Mouse (Mus musculus): ENCODE measurements around the gene Syne1. TPM values are rescaled to one million over a fixed set of nuclear protein-coding genes. Genes with fewer than 3 reads are reported as not detected.

Gene Syne1
- polyA plus RNA-seq, 1 experiment from 2014 or later, result 3.6 TPM

GRCm38 (mm10) chr10:5075724-5076123 lies 475.6 kb downstream of the Syne1 start:
- ATAC-seq (ENCODE audit: low FRiP score, low TSS enrichment), result no peak
- Histone ChIP-seq H3K27ac (replicated peaks) (no peak overlapping the region), H3K36me3 (ENCODE audit: control insufficient read depth, insufficient read depth, low read length) (no peaks in the 10 kb centered on the region), H3K4me2 (replicated peaks; ENCODE audit: low read depth) (no peak overlapping the region), H3K4me3 (ENCODE audit: low read depth, low read length) (no peak overlapping the region), H3K9me3 (ENCODE audit: control insufficient read depth, low read length) (no peaks in the 10 kb centered on the region), H3K4me1 (replicated peaks; ENCODE audit: control insufficient read depth, insufficient read depth) (no peaks in the 10 kb centered on the region), H3K9ac (ENCODE audit: low read length) (no peak overlapping the region), H3K27me3 (ENCODE audit: control insufficient read depth, insufficient read depth, low read length) (no peaks in the 10 kb centered on the region)
- TF ChIP-seq EP300 (optimal IDR thresholded peaks at IDR 0.05), result no peak
- 92% methylated on average over 7 of the region's 7 CpGs for WGBS
- DNase-seq (ENCODE audit: low spot score), result no peak

GRCm38 (mm10) chr10:5072054-5072453 lies 479.2 kb downstream of the Syne1 start:
- ATAC-seq (ENCODE audit: low FRiP score, low TSS enrichment) (no peak), DNase-seq (ENCODE audit: low spot score) (no peak)
- Histone ChIP-seq H3K4me1 (replicated peaks; ENCODE audit: control insufficient read depth, insufficient read depth) (no peaks in the 10 kb centered on the region), H3K9me3 (ENCODE audit: control insufficient read depth, low read length) (no peaks in the 10 kb centered on the region), H3K4me3 (ENCODE audit: low read depth, low read length) (no peak overlapping the region), H3K27me3 (ENCODE audit: control insufficient read depth, insufficient read depth, low read length) (no peaks in the 10 kb centered on the region), H3K27ac (replicated peaks) (no peak overlapping the region), H3K4me2 (replicated peaks; ENCODE audit: low read depth) (no peak overlapping the region), H3K36me3 (ENCODE audit: control insufficient read depth, insufficient read depth, low read length) (no peaks in the 10 kb centered on the region), H3K9ac (ENCODE audit: low read length) (no peak overlapping the region)
- no peak for TF ChIP-seq EP300 (optimal IDR thresholded peaks at IDR 0.05)
- no peak for TF ChIP-seq CTCF (IDR thresholded peaks at IDR 0.05; ENCODE audit: low read depth)
- WGBS, result 79% methylated on average over 8 of the region's 8 CpGs

- Histone ChIP-seq H3K27me3 (ENCODE audit: control insufficient read depth, insufficient read depth, low read length) (no peaks in the 10 kb centered on the region), H3K36me3 (ENCODE audit: control insufficient read depth, insufficient read depth, low read length) (no peaks in the 10 kb centered on the region), H3K4me2 (replicated peaks; ENCODE audit: low read depth) (no peak overlapping the region), H3K4me3 (ENCODE audit: low read depth, low read length) (no peak overlapping the region), H3K9me3 (ENCODE audit: control insufficient read depth, low read length) (no peaks in the 10 kb centered on the region), H3K4me1 (replicated peaks; ENCODE audit: control insufficient read depth, insufficient read depth) (no peaks in the 10 kb centered on the region), H3K27ac (replicated peaks) (no peak overlapping the region), H3K9ac (ENCODE audit: low read length) (no peak overlapping the region)
- TF ChIP-seq CTCF (IDR thresholded peaks at IDR 0.05; ENCODE audit: low read depth) (no peak), EP300 (optimal IDR thresholded peaks at IDR 0.05) (no peak)
- DNase-seq (ENCODE audit: low spot score) (no peak), ATAC-seq (ENCODE audit: low FRiP score, low TSS enrichment) (no peak)
- 80% methylated on average over 3 of the region's 3 CpGs for WGBS
Observed at GRCm38 (mm10) chr10:5070941-5071231, 480.4 kb downstream of the Syne1 start.

- DNase-seq (ENCODE audit: low spot score) (no peak), ATAC-seq (ENCODE audit: low FRiP score, low TSS enrichment) (no peak)
- Histone ChIP-seq H3K27ac (replicated peaks) (no peak overlapping the region), H3K4me2 (replicated peaks; ENCODE audit: low read depth) (no peak overlapping the region), H3K27me3 (ENCODE audit: control insufficient read depth, insufficient read depth, low read length) (no peaks in the 10 kb centered on the region), H3K4me3 (ENCODE audit: low read depth, low read length) (no peak overlapping the region), H3K4me1 (replicated peaks; ENCODE audit: control insufficient read depth, insufficient read depth) (no peaks in the 10 kb centered on the region), H3K9me3 (ENCODE audit: control insufficient read depth, low read length) (no peaks in the 10 kb centered on the region), H3K9ac (ENCODE audit: low read length) (no peak overlapping the region), H3K36me3 (ENCODE audit: control insufficient read depth, insufficient read depth, low read length) (no peaks in the 10 kb centered on the region)
- TF ChIP-seq CTCF (IDR thresholded peaks at IDR 0.05; ENCODE audit: low read depth) (no peak), EP300 (optimal IDR thresholded peaks at IDR 0.05) (no peak)
- 88% methylated on average over 11 of the region's 11 CpGs for WGBS
Observed at GRCm38 (mm10) chr10:5070168-5070940, 480.9 kb downstream of the Syne1 start.

GRCm38 (mm10) chr10:5068676-5069265 lies 482.5 kb downstream of the Syne1 start, which contains the start of gene Gm10097:
TSS of gene Gm10097 (plus strand) at chr10:5069192.
- TF ChIP-seq CTCF (IDR thresholded peaks at IDR 0.05; ENCODE audit: low read depth) (no peak), EP300 (optimal IDR thresholded peaks at IDR 0.05) (no peak)
- 83% methylated on average over 14 of the region's 14 CpGs for WGBS
- DNase-seq (ENCODE audit: low spot score) (no peak), ATAC-seq (ENCODE audit: low FRiP score, low TSS enrichment) (no peak)
- H3K27ac ChIP-seq (replicated peaks), result no peak within 1 kb of the TSS
- H3K9me3 ChIP-seq (ENCODE audit: control insufficient read depth, low read length), result no peaks in the 10 kb centered on the region
- H3K27me3 ChIP-seq (ENCODE audit: control insufficient read depth, insufficient read depth, low read length), result no peaks in the 10 kb centered on the region
- H3K4me1 ChIP-seq (replicated peaks; ENCODE audit: control insufficient read depth, insufficient read depth), result no peaks in the 10 kb centered on the region
- no peak within 1 kb of the TSS for H3K4me3 ChIP-seq (ENCODE audit: low read depth, low read length)
- H3K36me3 ChIP-seq (ENCODE audit: control insufficient read depth, insufficient read depth, low read length), result no peaks in the 10 kb centered on the region
- H3K9ac ChIP-seq (ENCODE audit: low read length), result no peak within 1 kb of the TSS
- no peak within 1 kb of the TSS for H3K4me2 ChIP-seq (replicated peaks; ENCODE audit: low read depth)

GRCm38 (mm10) chr10:5067113-5067512 lies 484.2 kb downstream of the Syne1 start:
- H3K4me2 ChIP-seq (replicated peaks; ENCODE audit: low read depth), result no peak overlapping the region
- ATAC-seq (ENCODE audit: low FRiP score, low TSS enrichment), result no peak
- no peak for TF ChIP-seq EP300 (optimal IDR thresholded peaks at IDR 0.05)
- no peak for TF ChIP-seq CTCF (IDR thresholded peaks at IDR 0.05; ENCODE audit: low read depth)
- H3K9me3 ChIP-seq (ENCODE audit: control insufficient read depth, low read length), result no peaks in the 10 kb centered on the region
- H3K4me1 ChIP-seq (replicated peaks; ENCODE audit: control insufficient read depth, insufficient read depth), result no peaks in the 10 kb centered on the region
- WGBS, result 75% methylated on average over 3 of the region's 3 CpGs
- no peaks in the 10 kb centered on the region for H3K27me3 ChIP-seq (ENCODE audit: control insufficient read depth, insufficient read depth, low read length)
- H3K27ac ChIP-seq (replicated peaks), result no peak overlapping the region
- no peak overlapping the region for H3K4me3 ChIP-seq (ENCODE audit: low read depth, low read length)
- no peaks in the 10 kb centered on the region for H3K36me3 ChIP-seq (ENCODE audit: control insufficient read depth, insufficient read depth, low read length)
- no peak overlapping the region for H3K9ac ChIP-seq (ENCODE audit: low read length)
- no peak for DNase-seq (ENCODE audit: low spot score)
